27 mouse cellular contexts compared by ENCODE assay signal in genomic region chr13:75788178-75788577, GRCm38 (mm10). TPM values are rescaled to one million over a fixed set of nuclear protein-coding genes. Genes with fewer than 3 reads are reported as not detected.
A peak's percentile ranks its signal among the peaks of the same experiment; 100 is the strongest.
DNase-seq lines count a peak whose midpoint lies in the region; ATAC-seq and TF ChIP-seq lines count a peak whose summit lies in the region.
"Had no signal": no experiment of that assay in that cellular context is flagged by ENCODE, and none has a peak within 500 bp of the region (broad histone marks: within the 10 kb centered on the region; RNA-seq: fewer than 3 reads in every experiment).

No protein-coding gene starts in this region.

- H3K4me1 ChIP-seq in embryonic fibroblast, embryonic 13.5 days (ENCODE audit: control insufficient read depth, insufficient read depth, low read length): peaks cover 13% of the 10 kb centered on the region
- H3K4me1 ChIP-seq in stomach, postnatal 0 days (replicated peaks; ENCODE audit: control insufficient read depth, insufficient read depth): no peaks in the 10 kb centered on the region
- H3K4me1 ChIP-seq: forebrain, embryonic 15.5 days; heart, embryonic 15.5 days; hindbrain, embryonic 13.5 days; limb, embryonic 13.5 days; neural tube, embryonic 13.5 days had no signal

- TF ChIP-seq CTCF in layer of hippocampus, adult 2 months (conservative IDR thresholded peaks at IDR 0.05): no peak
- TF ChIP-seq CTCF in embryonic fibroblast, embryonic 13.5 days (IDR thresholded peaks at IDR 0.05; ENCODE audit: borderline replicate concordance, insufficient read depth, low read length): no peak
- no peak for TF ChIP-seq CTCF in stomach, postnatal 0 days (IDR thresholded peaks at IDR 0.05; ENCODE audit: low read depth)

- no peaks in the 10 kb centered on the region for H3K9me3 ChIP-seq in stomach, postnatal 0 days (ENCODE audit: control insufficient read depth, low read length)
- H3K9me3 ChIP-seq: forebrain, embryonic 15.5 days; heart, embryonic 15.5 days; hindbrain, embryonic 13.5 days; limb, embryonic 13.5 days; neural tube, embryonic 13.5 days had no signal

- ATAC-seq in megakaryocyte progenitor cell, adult 5-6 weeks (replicated peaks; ENCODE audit: poor library complexity): peak; percentile 78
- no peak for ATAC-seq in stomach, postnatal 0 days (ENCODE audit: low FRiP score, low TSS enrichment)
- ATAC-seq: CD4-positive, CD25-positive, alpha-beta regulatory T cell, adult 4 months; forebrain, embryonic 15.5 days; inflammation-experienced regulatory T-cells, adult 6 months; midbrain, embryonic 16.5 days had no signal

- H3K27ac ChIP-seq in layer of hippocampus, adult 2 months: no peak overlapping the region
- peak overlapping the region; percentile 40; the same call in 1 of the 2 replicates for H3K27ac ChIP-seq in embryonic fibroblast, embryonic 13.5 days (ENCODE audit: insufficient read depth, low read length)
- H3K27ac ChIP-seq in stomach, postnatal 0 days (replicated peaks): no peak overlapping the region
- H3K27ac ChIP-seq: forebrain, embryonic 15.5 days; heart, embryonic 15.5 days; hindbrain, embryonic 13.5 days; limb, embryonic 13.5 days; neural tube, embryonic 13.5 days had no signal

- H3K36me3 ChIP-seq in stomach, postnatal 0 days (ENCODE audit: control insufficient read depth, insufficient read depth, low read length): no peaks in the 10 kb centered on the region
- H3K36me3 ChIP-seq: forebrain, embryonic 15.5 days; heart, embryonic 15.5 days; hindbrain, embryonic 13.5 days; limb, embryonic 13.5 days; neural tube, embryonic 13.5 days had no signal

- H3K4me3 ChIP-seq in layer of hippocampus, adult 2 months: no peak overlapping the region
- H3K4me3 ChIP-seq in embryonic fibroblast, embryonic 13.5 days (ENCODE audit: insufficient read depth, low read length): no peak overlapping the region
- no peak overlapping the region for H3K4me3 ChIP-seq in stomach, postnatal 0 days (ENCODE audit: low read depth, low read length)
- H3K4me3 ChIP-seq: forebrain, embryonic 15.5 days; heart, embryonic 15.5 days; hindbrain, embryonic 13.5 days; limb, embryonic 13.5 days; myocyte; neural tube, embryonic 13.5 days had no signal

- H3K27me3 ChIP-seq in stomach, postnatal 0 days (ENCODE audit: control insufficient read depth, insufficient read depth, low read length): no peaks in the 10 kb centered on the region
- H3K27me3 ChIP-seq: forebrain, embryonic 15.5 days; heart, embryonic 15.5 days; hindbrain, embryonic 13.5 days; limb, embryonic 13.5 days; neural tube, embryonic 13.5 days had no signal

- WGBS in stomach, postnatal 0 days: 84% methylated on average over 4 of the region's 4 CpGs

- no peak for TF ChIP-seq EP300 in stomach, postnatal 0 days (optimal IDR thresholded peaks at IDR 0.05)

- TF ChIP-seq POLR2A in embryonic fibroblast, embryonic 13.5 days (IDR thresholded peaks at IDR 0.05; ENCODE audit: low read depth, low read length): no peak

- H3K4me2 ChIP-seq in stomach, postnatal 0 days (replicated peaks; ENCODE audit: low read depth): no peak overlapping the region
- H3K4me2 ChIP-seq: forebrain, embryonic 15.5 days; heart, embryonic 15.5 days; hindbrain, embryonic 13.5 days; limb, embryonic 13.5 days; liver, embryonic 11.5 days; lung, embryonic 14.5 days; midbrain, embryonic 11.5 days; neural tube, embryonic 13.5 days had no signal

- no peak overlapping the region for H3K9ac ChIP-seq in stomach, postnatal 0 days (ENCODE audit: low read length)
- H3K9ac ChIP-seq: forebrain, embryonic 15.5 days; heart, embryonic 15.5 days; hindbrain, embryonic 13.5 days; limb, embryonic 13.5 days; lung, embryonic 14.5 days; neural tube, embryonic 13.5 days had no signal

- DNase-seq in layer of hippocampus, adult 9-11 months: peak; percentile 31
- no peak for DNase-seq in layer of hippocampus, adult 2 months (ENCODE audit: low spot score in 2 of 2)
- DNase-seq in 416B (ENCODE audit: low read depth): peak; percentile 56
- no peak for DNase-seq in stomach, postnatal 0 days (ENCODE audit: low spot score)
- no peak for DNase-seq in ovary, postnatal 36 days (ENCODE audit: low spot score)
- DNase-seq: adrenal gland, postnatal 25 days; cerebellum, adult 18-20 months; cerebellum, postnatal 10 days; heart, postnatal 36 days; kidney, adult 11 months; kidney, postnatal 25 days; lung, embryonic 14.5 days; retina, postnatal 1 day; right cerebral cortex, postnatal 14 days had no signal

RNA-seq across cellular contexts. Expression of gene Glrx, which starts 51.5 kb away (rescaled TPM):
- total RNA-seq in layer of hippocampus, adult 2 months (2021): 10 to 100 TPM; 45.7 to 49.9 TPM
- polyA plus RNA-seq in embryonic fibroblast, embryonic 13.5 days (2011; ENCODE audit: insufficient read length, low read depth, missing spikeins): 31.1 and 35.7 TPM in 2 replicates
- total RNA-seq in megakaryocyte progenitor cell, adult 5-6 weeks (2015): 225 and 237 TPM in 2 replicates
- 116 and 123 TPM in 2 replicates for total RNA-seq in megakaryocyte progenitor cell, adult 5-6 weeks (2017)
- polyA plus RNA-seq in stomach, postnatal 0 days (2015; fragmentation: Nextera tagmentation; extraction: Ambion mirVana): 416 and 426 TPM in 2 replicates

Comparison
In these comparisons a context has a peak if more than half of its experiments do, and no peak if none do; other contexts are left out.
1. DNase-seq: peak in layer of hippocampus, adult 9-11 months (single experiment) and 416B (single experiment); none in layer of hippocampus, adult 2 months (0 of 2), stomach, postnatal 0 days (single experiment) and ovary, postnatal 36 days (single experiment).